Mouse (Mus musculus) lung, adult 2 months (tissue): Measurements from ENCODE around the gene Zfp472. TPM values are rescaled to one million over a fixed set of nuclear protein-coding genes. Genes with fewer than 3 reads are reported as not detected.
"Not testable (repeated sequence)": the region's sequence is repeated elsewhere in the genome, so short reads cannot be mapped to it uniquely, and the experiment has no call there.

ENCODE experiments used
- DNase-seq: peaks from one replicate; pipeline ENCODE4 v3.0.0; 2022
- H3K4me1 ChIP-seq: fragments of 200-500 bp; 2 replicates; pipeline ENCODE4 v1.6.1; 2011; ENCODE audit warnings: low read length; ENCODE audit not compliant: control insufficient read depth, insufficient read depth
- H3K4me3 ChIP-seq: fragments of 200-500 bp; replicated peaks from 2 replicates; pipeline ENCODE3; 2011; ENCODE audit warnings: low read depth, mild to moderate bottlenecking, control low read depth, low read length; ENCODE audit errors: extremely low read depth
- CTCF ChIP-seq: fragments of 200-500 bp; IDR thresholded peaks from 2 replicates; pipeline ENCODE4 v1.5.1; 2011; ENCODE audit warnings: mild to moderate bottlenecking, low read length, control low read depth; ENCODE audit not compliant: insufficient read depth
- POLR2A ChIP-seq: fragments of 200-500 bp; IDR thresholded peaks from 2 replicates; pipeline ENCODE4 v1.6.1; 2011; ENCODE audit warnings: low read depth, mild to moderate bottlenecking, control low read depth, low read length, borderline replicate concordance; ENCODE audit errors: extremely low read depth
- WGBS: fragments of 180-500 bp; shearing (Covaris S2); methylation state at CpG from one replicate; pipeline ENCODE4 v1.1.7; 2018; 5-methylcytosine and 5-hydroxymethylcytosine counted together
- polyA plus RNA-seq: library from polyadenylated mRNA; depleted of rRNA; stranded (reverse); fragments of >200 nt; gene quantifications from 2 replicates; pipeline ENCODE4 v1.2.3, GENCODE M21; 2012; rRNA removed

Zfp472 gene
- polyA plus RNA-seq, 1 experiment, result 0.85 TPM

GRCm38 (mm10) chr17:33008337-33008736 lies 42.7 kb downstream of the Zfp472 start:
- Histone ChIP-seq H3K4me1 (no peaks in the 10 kb centered on the region), H3K4me3 (no peak overlapping the region)
- DNase-seq, result no peak
- TF ChIP-seq POLR2A (no peak), CTCF (no peak)
- 43% methylated on average over 9 of the region's 9 CpGs for WGBS

GRCm38 (mm10) chr17:33020434-33020833 lies 54.8 kb downstream of the Zfp472 start:
- not testable (repeated sequence) for H3K4me3 ChIP-seq, H3K4me1 ChIP-seq, DNase-seq

Other genes with a start within 250 kb of the Zfp472 start
- 8.2 and 13.8 TPM in 2 replicates for gene Zfp871, start 177.5 kb upstream of the Zfp472 start, polyA plus RNA-seq
- 0.06 TPM in 1 of 2 replicates, not detected in the other for gene Zfp811, start 155.9 kb upstream of the Zfp472 start, polyA plus RNA-seq
- gene Zfp799, start 135.6 kb upstream of the Zfp472 start, polyA plus RNA-seq, result 2.4 and 5.8 TPM in 2 replicates
- 0.88 and 1.7 TPM in 2 replicates for gene Zfp870, start 74.2 kb upstream of the Zfp472 start, polyA plus RNA-seq
- gene Cyp4f14, start 48.5 kb upstream of the Zfp472 start, polyA plus RNA-seq, result 0.26 and 0.57 TPM in 2 replicates
- gene Cyp4f13, start 18.4 kb upstream of the Zfp472 start, polyA plus RNA-seq, result 40.4 and 51.4 TPM in 2 replicates
- gene Zfp952, start 27.3 kb downstream of the Zfp472 start, polyA plus RNA-seq, result 2.7 and 4.3 TPM in 2 replicates
- 0.76 and 1.1 TPM in 2 replicates for gene Zfp763, start 67.6 kb downstream of the Zfp472 start, polyA plus RNA-seq
- gene 4921501E09Rik, start 102.2 kb downstream of the Zfp472 start, polyA plus RNA-seq, result not detected in 2 replicates
- 1.2 and 2.2 TPM in 2 replicates for gene Zfp563, start 123.5 kb downstream of the Zfp472 start, polyA plus RNA-seq
- gene Morc2b, start 173.9 kb downstream of the Zfp472 start, polyA plus RNA-seq, result not detected in 2 replicates
- gene Olfr55, start 202.6 kb downstream of the Zfp472 start, polyA plus RNA-seq, result not detected in 2 replicates
- gene Olfr239, start 225.5 kb downstream of the Zfp472 start, polyA plus RNA-seq, result not detected in 2 replicates